Mouse (Mus musculus) liver, postnatal 0 days (tissue): ENCODE results near the gene Ttll2. TPM values are rescaled to one million over a fixed set of nuclear protein-coding genes. Genes with fewer than 3 reads are reported as not detected.
"Not testable (repeated sequence)": the region's sequence is repeated elsewhere in the genome, so short reads cannot be mapped to it uniquely, and the experiment has no call there.

Experiments used
- ATAC-seq: fragments of 200-750 bp; cut with Nextera tagmentation; 2 replicates; pipeline ENCODE4 v1.8.0; 2017; ENCODE audit warnings: mild to moderate bottlenecking, moderate library complexity
- DNase-seq: peaks from one replicate; pipeline ENCODE4 v3.0.0-alpha.2; 2016
- H3K27ac ChIP-seq: fragments of 300-500 bp; sonication (generic); 2 replicates; pipeline ENCODE4 v1.5.1; 2014; ENCODE audit warnings: antibody characterized with exemption, moderate library complexity, mild to moderate bottlenecking, low read depth
- H3K27me3 ChIP-seq: fragments of 300-500 bp; sonication (generic); 2 replicates; pipeline ENCODE4 v1.6.1; 2014; ENCODE audit warnings: low read length, control low read depth, mixed read lengths; ENCODE audit not compliant: insufficient read depth
- H3K36me3 ChIP-seq: fragments of 300-500 bp; sonication (generic); replicated peaks from 2 replicates; pipeline ENCODE4 v1.6.1; 2014; ENCODE audit warnings: mild to moderate bottlenecking, control low read depth, low read length, moderate library complexity, mixed read lengths; ENCODE audit not compliant: insufficient read depth
- H3K4me1 ChIP-seq: fragments of 300-500 bp; sonication (generic); 2 replicates; pipeline ENCODE4 v1.6.1; 2014; ENCODE audit warnings: antibody characterized with exemption, mild to moderate bottlenecking, control low read depth; ENCODE audit not compliant: insufficient read depth
- H3K4me2 ChIP-seq: fragments of 300-500 bp; sonication (generic); 2 replicates; pipeline ENCODE4 v1.6.1; 2014; ENCODE audit warnings: low read depth, mild to moderate bottlenecking, low read length, moderate library complexity, mixed read lengths
- H3K4me3 ChIP-seq: fragments of 300-500 bp; sonication (generic); 2 replicates; pipeline ENCODE4 v1.5.1; 2014; ENCODE audit warnings: low read depth, low read length
- H3K9ac ChIP-seq: fragments of 300-500 bp; sonication (generic); replicated peaks from 2 replicates; pipeline ENCODE4 v1.6.1; 2014; ENCODE audit warnings: mild to moderate bottlenecking, moderate library complexity
- H3K9me3 ChIP-seq: fragments of 300-500 bp; sonication (generic); 2 replicates; pipeline ENCODE4 v1.6.1; 2016; ENCODE audit warnings: mild to moderate bottlenecking, control low read depth, low read length, mixed read lengths
- WGBS: fragments of 180-500 bp; shearing (Covaris S2); extraction: QIAGEN DNeasy Blood & Tissue Kit; methylation state at CpG from one replicate; pipeline ENCODE4 v1.1.7; 2014; ENCODE audit not compliant: insufficient replicate concordance; 5-methylcytosine and 5-hydroxymethylcytosine counted together
- polyA plus RNA-seq: library from polyadenylated mRNA; unstranded; fragments of >200 nt; fragmentation: Nextera tagmentation; extraction: Ambion mirVana; gene quantifications from 2 replicates; pipeline ENCODE4 v1.2.1, GENCODE M21; 2015

Ttll2 gene
- polyA plus RNA-seq, 1 experiment from 2014 or later = not detected

DNA sequence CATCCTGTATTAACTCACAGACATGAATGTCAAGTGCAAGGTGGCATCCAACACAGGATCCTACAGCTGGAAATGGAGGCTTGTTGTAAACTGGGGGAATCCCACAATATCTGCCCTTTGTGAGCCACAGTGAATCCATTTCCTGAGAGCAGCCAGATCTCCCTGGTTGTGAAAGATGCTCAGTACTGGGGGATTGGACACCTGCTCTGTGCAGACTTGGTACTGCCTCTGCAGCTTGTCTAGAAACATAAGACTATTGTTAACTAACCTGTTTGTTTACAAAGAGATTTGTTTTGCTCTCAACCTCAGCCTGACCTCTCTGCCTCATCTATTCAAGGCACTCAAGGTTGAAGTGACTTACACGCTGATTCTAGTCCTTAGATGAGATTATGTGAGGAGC lies 13.8 kb upstream of the Ttll2 start:
- ATAC-seq, H3K9me3 ChIP-seq, H3K4me2 ChIP-seq: not testable (repeated sequence)

DNA sequence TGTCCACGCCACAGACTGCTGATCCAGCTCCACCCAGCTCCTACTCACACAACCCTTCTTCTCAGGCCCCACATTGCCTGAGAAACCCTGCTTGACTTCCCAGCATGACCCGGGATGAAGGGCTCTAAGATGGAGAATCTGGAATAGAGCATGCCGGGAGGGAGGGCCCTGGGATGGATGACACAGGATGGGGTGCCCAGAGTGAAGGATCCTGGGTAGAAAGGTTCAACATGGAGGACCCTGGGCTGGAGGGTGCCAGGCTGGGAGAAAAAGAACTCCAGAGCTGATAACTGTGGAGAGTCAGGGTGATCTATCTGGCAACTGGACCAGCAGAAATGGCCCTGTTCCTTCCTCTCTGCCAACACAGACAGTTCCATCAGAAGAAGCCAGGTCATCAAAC lies 13.1 kb upstream of the Ttll2 start:
- no CpG with 5 or more reads among the region's 3 CpGs for WGBS
- ATAC-seq, H3K9ac ChIP-seq: not testable (repeated sequence)

More for the DNA sequence above, 13.8 kb upstream of the Ttll2 start:
- not testable (repeated sequence) for DNase-seq, H3K27me3 ChIP-seq, H3K4me3 ChIP-seq, H3K9ac ChIP-seq, H3K36me3 ChIP-seq, H3K4me1 ChIP-seq, H3K27ac ChIP-seq
- WGBS = no CpG with 5 or more reads among the region's 1 CpGs

DNA sequence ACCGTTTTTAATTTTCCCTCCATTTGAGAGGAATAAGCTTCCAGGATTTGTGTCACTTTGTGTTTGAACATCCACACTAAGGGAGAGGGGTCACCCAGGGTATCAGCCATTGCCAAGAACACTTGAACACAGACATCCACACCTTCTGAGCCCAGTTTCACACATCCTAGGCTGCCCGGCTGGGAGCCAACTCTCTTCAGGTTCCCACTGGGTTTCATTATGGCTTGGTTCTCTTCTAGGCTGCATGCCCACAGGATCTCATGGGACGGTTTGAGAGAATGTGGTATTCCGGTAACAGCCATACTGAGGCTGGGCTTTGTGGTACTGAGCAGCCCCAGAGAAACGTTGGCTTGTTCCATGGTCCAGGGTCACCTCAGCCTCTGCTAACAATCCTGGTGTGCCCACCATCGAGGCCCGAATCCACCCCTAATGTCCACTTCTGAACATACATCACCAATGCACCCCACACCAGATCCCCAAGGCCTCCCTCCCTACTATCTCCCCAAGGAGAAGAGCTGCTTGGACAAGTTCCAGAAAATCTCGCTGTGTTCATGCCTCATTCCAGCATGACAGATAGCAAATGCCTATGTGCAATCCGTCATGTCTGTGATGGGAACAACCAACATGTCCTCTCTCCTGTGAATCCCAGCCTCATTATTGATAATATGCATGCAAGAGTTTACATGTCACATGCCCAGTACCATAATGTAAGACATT lies 8.4 kb upstream of the Ttll2 start:
- not testable (repeated sequence) for ATAC-seq, H3K9ac ChIP-seq, H3K4me2 ChIP-seq, H3K4me3 ChIP-seq, H3K27ac ChIP-seq, H3K4me1 ChIP-seq, H3K27me3 ChIP-seq, H3K9me3 ChIP-seq, H3K36me3 ChIP-seq, DNase-seq
- 65% methylated on average over 7 of the region's 9 CpGs for WGBS

More for the DNA sequence above, 13.1 kb upstream of the Ttll2 start:
- not testable (repeated sequence) for H3K4me2 ChIP-seq, H3K27ac ChIP-seq, H3K36me3 ChIP-seq, H3K9me3 ChIP-seq, H3K4me1 ChIP-seq, H3K4me3 ChIP-seq, H3K27me3 ChIP-seq, DNase-seq

DNA sequence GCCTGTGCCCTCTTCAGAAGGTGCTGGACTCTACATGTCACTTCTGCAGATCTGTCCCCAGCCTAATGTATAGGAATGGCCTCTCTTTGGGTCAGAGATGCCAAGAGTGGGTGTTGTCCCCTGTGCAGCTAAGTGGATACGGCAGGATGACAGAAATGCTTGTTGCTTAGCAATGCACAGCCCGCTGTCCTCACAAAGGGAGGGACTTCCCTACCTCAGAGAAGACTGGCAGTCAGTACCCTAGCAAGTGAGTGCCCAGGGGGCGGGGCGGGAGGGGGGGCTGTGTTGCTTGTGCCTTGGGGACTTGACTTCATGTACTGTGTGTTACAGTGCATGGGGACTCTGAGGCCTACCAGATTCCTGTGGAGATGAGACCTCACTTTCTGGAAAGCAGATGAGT lies 7.3 kb upstream of the Ttll2 start:
- not testable (repeated sequence) for H3K4me2 ChIP-seq, H3K4me3 ChIP-seq, H3K36me3 ChIP-seq, H3K9ac ChIP-seq, H3K27ac ChIP-seq, H3K27me3 ChIP-seq, H3K4me1 ChIP-seq, DNase-seq, H3K9me3 ChIP-seq, ATAC-seq
- 73% methylated on average over 4 of the region's 4 CpGs for WGBS

DNA sequence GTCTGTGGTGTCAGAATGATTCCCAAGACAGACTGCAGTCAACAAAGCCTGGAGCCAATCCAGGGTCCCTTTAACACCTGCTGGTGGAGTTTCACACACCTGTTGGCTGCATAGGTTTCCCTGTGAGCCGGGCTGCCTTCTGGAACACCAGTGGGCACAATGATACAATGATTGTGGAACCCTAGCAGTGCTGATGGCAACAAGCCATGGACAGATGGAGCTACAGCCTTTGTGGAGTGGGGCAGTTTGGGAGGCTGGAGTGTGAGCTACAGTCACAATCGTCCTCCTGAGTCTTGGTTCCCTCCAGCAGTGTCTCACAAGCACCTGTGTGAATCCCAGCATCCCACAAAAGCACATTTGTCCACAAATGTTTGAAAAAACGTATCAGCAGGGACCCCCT lies 3.7 kb downstream of the Ttll2 start:
- H3K4me1 ChIP-seq, DNase-seq, H3K4me2 ChIP-seq, H3K27ac ChIP-seq, ATAC-seq, H3K36me3 ChIP-seq, H3K9ac ChIP-seq, H3K9me3 ChIP-seq, H3K27me3 ChIP-seq, H3K4me3 ChIP-seq: not testable (repeated sequence)
- 50% methylated on average over 1 of the region's 3 CpGs for WGBS

DNA sequence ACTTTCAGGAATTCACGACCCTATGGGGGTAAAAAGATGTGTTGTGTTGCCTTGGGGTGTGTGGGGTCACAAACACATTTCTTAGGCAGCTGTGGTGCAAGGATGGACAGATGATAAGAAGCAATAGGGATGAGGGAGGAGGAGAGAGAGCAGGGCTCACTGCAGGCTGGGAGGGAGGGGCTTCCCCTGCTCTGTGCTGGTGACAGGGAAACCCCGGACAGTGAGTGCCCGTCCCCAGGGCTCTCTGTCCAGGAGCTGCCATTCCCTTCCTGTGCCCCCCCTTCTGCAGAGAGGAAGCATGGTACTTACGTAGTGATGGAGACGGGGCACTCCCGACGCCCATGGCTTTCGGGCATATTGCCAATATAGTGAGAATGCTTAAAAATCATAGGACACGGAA lies 15.1 kb downstream of the Ttll2 start:
- H3K27me3 ChIP-seq, H3K4me1 ChIP-seq, H3K9me3 ChIP-seq, H3K36me3 ChIP-seq, H3K4me3 ChIP-seq, DNase-seq, H3K27ac ChIP-seq, H3K4me2 ChIP-seq, ATAC-seq, H3K9ac ChIP-seq: not testable (repeated sequence)
- 63% methylated on average over 8 of the region's 9 CpGs for WGBS

DNA sequence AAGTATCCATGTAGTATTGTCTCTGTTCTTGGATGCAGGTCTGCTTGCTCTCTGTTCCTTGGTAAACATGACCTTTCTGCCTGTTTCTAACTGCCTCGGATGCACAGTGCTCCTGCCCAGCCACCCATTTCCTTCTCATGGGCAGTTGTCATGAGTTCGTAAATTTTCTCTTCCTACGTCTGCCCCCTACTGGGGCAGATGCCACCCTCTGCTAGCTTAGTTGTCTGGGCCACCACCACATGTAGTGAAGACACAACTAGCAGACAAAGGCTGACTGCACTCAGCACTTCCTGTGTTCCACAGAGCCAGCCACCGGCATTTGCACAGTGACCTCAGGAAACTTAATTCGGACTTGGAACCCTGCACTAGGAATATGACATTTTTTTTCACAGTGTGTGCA lies 19.8 kb downstream of the Ttll2 start:
- not testable (repeated sequence) for H3K9ac ChIP-seq, DNase-seq, ATAC-seq, H3K4me3 ChIP-seq, H3K27ac ChIP-seq, H3K27me3 ChIP-seq, H3K4me2 ChIP-seq, H3K9me3 ChIP-seq, H3K36me3 ChIP-seq, H3K4me1 ChIP-seq
- 54% methylated on average over 3 of the region's 5 CpGs for WGBS

DNA sequence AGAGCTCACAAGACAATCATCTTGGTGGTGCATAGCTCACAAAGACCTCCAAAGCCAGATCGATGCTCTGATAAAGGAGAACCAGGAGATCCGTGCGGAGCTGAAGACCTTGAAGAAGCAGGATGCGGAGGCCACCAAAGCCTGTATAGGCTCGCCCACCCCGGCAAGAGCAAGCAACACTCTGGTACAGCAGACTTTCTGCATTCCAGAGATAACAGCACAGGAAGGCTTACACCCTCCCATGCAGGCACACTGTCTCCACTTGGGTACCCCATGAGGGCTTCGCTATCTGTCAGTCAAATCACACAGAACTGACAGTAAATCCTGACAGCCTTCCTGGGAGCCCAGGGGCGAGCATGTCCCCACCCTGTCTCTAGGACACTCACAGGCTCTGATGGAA lies 26.1 kb downstream of the Ttll2 start:
- H3K9me3 ChIP-seq, H3K27me3 ChIP-seq, H3K4me3 ChIP-seq, ATAC-seq, H3K9ac ChIP-seq, DNase-seq, H3K4me1 ChIP-seq, H3K36me3 ChIP-seq, H3K27ac ChIP-seq, H3K4me2 ChIP-seq: not testable (repeated sequence)
- 42% methylated on average over 3 of the region's 8 CpGs for WGBS

DNA sequence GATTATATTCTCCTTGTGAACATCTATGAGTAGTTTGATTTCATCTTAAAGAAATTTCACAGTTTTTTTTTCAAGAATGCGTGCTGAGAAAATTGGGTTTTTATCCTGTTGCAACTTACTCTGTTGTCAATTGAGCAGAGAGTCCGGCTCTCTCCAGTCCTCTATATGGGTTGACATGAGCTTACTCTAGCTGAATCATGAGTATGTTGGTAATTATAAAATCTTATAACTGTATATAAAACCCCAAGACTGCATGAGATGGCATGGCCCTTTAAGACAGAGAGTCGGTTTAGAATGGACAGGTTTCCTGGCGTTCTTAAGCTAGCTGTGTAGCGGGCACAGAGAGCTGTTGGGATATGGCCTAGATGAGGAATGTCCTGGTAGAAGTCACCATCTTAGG lies 28.1 kb downstream of the Ttll2 start, which contains the start of gene Tcp10a:
Tcp10a (plus strand) TSS at position 301 of the 400 bp plus-strand sequence.
- not testable (repeated sequence) for H3K4me2 ChIP-seq, H3K9me3 ChIP-seq, H3K9ac ChIP-seq, H3K27me3 ChIP-seq, DNase-seq, ATAC-seq, H3K4me1 ChIP-seq, H3K27ac ChIP-seq, H3K4me3 ChIP-seq, H3K36me3 ChIP-seq
- whole genome bisulfite sequencing = 83% methylated on average over 3 of the region's 5 CpGs

DNA sequence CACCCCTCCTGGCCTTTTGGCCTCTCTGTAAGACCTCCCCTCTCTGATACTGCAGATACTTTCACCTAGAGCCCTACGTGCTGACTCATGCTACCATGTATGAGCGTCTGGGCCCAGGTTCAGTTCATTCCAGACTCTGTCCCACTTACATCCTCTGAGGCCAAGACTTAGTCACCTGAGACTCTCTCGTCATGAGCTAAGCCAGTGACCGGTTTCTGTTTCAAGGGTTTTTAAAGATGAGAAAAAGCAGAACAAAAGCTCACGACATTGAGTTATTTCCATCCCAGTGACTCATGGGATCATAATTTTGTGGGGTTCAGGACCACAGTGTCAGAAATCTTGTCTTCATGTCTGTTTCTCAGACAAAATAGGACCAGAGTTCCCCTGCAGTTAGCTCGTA lies 32.7 kb downstream of the Ttll2 start:
- DNase-seq, H3K4me1 ChIP-seq, H3K27ac ChIP-seq, ATAC-seq, H3K9ac ChIP-seq, H3K36me3 ChIP-seq, H3K9me3 ChIP-seq, H3K27me3 ChIP-seq, H3K4me3 ChIP-seq, H3K4me2 ChIP-seq: not testable (repeated sequence)
- 71% methylated on average over 6 of the region's 6 CpGs for WGBS
